Mouse (Mus musculus) adrenal gland (tissue): Measurements from ENCODE around the gene Uap1.

Experiments used
- intact Hi-C: fragments of 180-260 bp; cut with DNase I; formaldehyde crosslinking; loops from one replicate; pipeline ENCODE4 v1.15.1; 2025
- long read RNA-seq, 2 experiments: library from polyadenylated mRNA; unstranded; transcript quantifications; one replicate each; pipeline ENCODE4 v2.0.0; 2020; ENCODE audit warnings: borderline replicate concordance in 1 of 2; ENCODE audit not compliant: insufficient replicate concordance in 1 of 2

The Uap1 gene
- long read RNA-seq, experiment 1, transcript Uap1-202 (10 exons, 2,311 nt), result major isoform, 8 of 23 reads
- long read RNA-seq, experiment 1, transcript Uap1-203 (11 exons, 2,287 nt), result minor isoform, 5 of 23 reads
- long read RNA-seq, experiment 1, transcript Uap1-201 (11 exons, 2,283 nt), result minor isoform, 6 of 23 reads
- long read RNA-seq, experiment 1, partial matches to known transcripts, result 3 of 23 reads
- long read RNA-seq, experiment 1, other reads (novel, unspliced or antisense), result 1 of 23 reads
- long read RNA-seq, experiment 2, transcript Uap1-202 (10 exons, 2,311 nt), result major isoform, 9 of 26 reads
- long read RNA-seq, experiment 2, transcript Uap1-203 (11 exons, 2,287 nt), result major isoform, 9 of 26 reads
- long read RNA-seq, experiment 2, partial matches to known transcripts, result 5 of 26 reads
- long read RNA-seq, experiment 2, other reads (novel, unspliced or antisense), result 1 of 26 reads

DNA sequence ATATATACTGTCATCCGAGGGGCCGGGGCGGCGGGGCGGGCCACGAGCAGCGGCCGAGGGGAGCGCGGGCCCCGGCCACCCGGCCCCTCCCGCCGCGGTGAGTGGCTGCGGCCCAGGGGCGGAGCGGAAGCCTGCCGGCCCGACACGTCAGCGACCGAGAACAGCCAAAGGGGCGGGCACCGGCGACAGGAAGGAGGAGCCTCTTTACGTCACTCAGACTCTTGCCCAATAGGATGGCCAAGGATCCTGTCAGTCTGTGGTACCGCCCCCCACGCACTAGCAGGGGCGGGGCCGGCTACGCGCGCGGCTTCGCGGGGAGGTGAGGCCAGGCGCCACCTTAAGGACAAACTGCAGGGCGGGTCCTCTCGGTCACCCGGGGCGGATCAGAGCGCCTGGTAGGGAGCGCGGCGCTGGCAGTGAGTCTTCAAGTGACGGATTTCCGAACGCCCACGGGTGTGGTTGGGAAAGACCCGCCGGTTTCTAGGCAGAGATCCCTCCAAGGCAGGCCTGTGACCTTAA lies at the start of gene Uap1:
Gene Uap1 (minus strand): TSS at position 144 of the 519 bp plus-strand sequence.
- intact Hi-C loops, result no loop called here

DNA sequence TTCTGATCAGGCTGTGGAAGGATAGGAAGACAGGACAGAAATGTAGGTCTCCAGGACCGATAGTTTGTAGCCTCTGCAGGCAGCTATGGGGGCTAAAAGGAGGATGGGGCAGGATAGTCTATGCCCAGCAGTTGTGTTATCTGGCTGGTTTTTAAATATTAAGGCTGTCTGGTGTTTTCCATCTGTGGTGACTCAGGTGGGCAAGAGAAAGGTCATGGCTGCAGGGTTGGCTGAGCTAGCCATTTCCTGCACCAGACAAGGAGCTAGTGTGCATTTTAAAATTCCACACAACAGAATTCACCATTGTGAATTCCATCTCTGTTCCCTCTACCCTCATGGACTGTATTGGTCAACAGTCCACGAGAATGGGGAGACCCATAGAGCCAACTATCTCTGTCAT lies 48.5 kb upstream of the Uap1 start:
- intact Hi-C loops, result no loop called here

DNA sequence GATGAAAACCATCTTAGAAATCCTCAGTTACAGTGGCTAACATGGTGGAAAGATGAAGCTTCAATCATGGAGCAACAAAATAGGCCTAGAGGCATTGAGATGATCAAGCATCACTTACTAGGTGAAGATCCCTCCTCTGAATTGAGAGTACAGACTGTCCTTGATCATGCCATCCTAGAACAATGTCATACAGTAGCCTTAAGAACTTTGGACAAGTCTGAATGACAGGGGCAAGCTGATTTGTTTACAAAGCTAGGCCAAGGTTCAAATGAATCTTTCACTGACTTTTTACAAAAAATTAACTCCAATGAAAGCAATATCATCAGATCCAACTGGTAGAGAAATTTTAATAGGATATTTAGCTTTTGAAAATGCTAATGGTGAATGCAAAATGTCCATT lies 45.6 kb upstream of the Uap1 start:
- intact Hi-C loops, result no loop called here

DNA sequence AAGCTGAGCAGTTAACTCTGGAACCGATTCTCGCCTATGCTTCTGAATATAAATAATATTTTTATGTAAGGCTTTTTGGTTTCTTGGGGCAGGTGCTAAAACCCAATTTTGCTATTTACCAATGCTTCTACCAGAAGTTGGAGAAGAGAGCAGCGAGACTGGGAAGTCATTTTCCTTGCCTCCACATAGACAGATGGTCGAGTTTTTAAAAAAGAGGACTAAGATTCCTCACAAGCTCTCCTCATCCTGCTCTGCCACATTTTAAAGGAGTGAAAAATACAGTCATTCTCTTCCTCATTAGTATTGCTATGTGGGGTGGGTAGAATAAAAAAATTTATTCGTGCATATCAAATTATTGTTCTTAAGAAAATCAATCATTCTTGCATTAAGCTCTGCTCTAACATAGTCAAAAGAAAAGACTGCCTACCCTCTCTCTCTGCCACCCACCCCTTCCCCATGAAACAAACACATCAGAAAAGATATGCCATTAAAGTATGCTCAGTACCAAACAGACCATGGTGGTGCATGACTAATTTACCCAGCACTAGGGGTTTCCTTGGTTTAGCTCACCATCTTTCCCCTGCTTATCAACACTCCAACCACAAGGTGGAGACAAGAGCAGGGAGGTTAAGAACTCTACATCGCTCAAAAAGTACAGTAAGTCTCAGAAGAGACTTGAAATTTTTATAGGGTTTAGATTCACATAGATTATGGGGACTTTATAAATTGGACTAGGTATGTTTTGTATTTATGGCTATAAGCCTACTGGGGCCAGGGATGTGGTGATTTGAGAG lies 43.5 kb upstream of the Uap1 start:
- intact Hi-C loops, result loop anchor here (5.0 kb wide), 1 partner anchor 394 kb away; no protein-coding TSS in a partner anchor

DNA sequence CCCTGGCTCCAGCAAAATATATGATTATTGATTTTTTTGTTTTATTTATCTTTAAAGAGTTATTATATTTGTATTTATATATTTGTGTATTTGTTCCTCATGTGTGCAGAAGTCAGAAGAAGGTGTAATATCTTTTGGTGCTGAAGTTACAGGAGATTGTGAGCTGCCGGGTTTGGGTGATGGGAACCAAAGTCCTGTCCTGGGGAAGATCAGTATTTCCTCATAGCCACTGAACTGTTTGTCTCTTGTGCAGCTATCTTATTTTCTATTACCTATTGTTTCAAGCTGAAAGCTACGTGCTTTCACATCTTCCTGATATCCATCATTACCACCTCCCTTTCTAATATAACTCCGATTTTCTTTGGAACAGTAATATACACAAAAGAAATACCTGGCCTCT lies 40.8 kb upstream of the Uap1 start:
- intact Hi-C loops, result loop anchor here (5.0 kb wide), 1 partner anchor 397 kb away; no protein-coding TSS in a partner anchor

DNA sequence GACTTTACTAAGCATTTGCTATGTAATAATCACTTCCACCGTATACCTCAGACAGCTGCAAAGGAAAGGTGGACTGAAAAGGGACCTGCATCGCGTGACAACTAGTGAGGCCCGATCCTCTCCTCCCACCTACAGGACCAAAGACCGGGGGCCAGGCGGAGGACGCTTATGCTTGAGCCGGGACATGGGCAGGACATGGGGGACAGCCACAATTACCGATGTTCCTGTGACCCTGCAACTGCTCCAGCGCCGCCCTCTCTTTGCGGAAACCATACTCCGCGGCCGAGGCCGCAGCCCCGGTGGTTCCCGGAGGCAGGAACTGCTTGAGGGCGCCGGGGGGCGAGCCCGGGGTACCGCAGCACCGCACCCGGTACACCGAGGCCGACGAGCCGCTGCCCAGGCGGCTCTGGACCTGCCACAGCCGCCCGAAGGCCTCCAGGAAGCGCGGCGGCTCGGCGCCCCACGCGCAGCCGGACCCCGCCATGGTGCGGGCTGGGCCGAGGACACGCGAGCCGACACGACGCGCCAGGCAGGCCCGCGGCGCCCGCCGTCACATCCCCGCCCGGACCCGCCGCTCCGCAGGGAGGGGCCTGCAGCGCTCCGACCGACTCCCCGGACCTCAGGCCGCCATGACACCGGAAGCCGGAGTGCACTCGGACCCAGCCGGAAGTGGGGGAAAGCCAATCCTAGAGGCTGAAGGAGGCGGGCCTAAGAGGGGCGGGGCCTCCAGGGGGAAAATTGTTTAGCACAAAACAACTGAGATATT lies 40.2 kb upstream of the Uap1 start, which contains the start of gene Uhmk1:
Gene Uhmk1 (minus strand): TSS at position 641 of the 766 bp plus-strand sequence.
- intact Hi-C loops, result loop anchor here (5.0 kb wide), 1 partner anchor 397 kb away; no protein-coding TSS in a partner anchor

DNA sequence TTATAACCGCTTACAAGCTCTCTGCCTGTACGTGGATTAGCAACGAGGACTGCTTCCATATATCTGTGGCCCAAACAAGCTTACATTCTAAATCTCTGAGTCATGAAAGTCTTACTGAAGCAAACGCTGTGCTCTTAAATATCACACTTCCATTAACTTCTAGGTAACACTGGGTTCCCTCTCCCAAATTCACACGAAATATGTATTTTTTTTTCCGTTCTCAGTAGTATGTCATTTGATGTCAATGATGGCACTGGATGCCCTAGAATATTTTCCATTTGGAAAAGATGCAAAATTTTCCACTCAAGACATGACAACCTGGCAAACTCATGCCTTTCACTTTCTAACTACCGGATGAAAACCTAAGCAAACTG lies 39.6 kb upstream of the Uap1 start:
- intact Hi-C loops, result no loop called here

DNA sequence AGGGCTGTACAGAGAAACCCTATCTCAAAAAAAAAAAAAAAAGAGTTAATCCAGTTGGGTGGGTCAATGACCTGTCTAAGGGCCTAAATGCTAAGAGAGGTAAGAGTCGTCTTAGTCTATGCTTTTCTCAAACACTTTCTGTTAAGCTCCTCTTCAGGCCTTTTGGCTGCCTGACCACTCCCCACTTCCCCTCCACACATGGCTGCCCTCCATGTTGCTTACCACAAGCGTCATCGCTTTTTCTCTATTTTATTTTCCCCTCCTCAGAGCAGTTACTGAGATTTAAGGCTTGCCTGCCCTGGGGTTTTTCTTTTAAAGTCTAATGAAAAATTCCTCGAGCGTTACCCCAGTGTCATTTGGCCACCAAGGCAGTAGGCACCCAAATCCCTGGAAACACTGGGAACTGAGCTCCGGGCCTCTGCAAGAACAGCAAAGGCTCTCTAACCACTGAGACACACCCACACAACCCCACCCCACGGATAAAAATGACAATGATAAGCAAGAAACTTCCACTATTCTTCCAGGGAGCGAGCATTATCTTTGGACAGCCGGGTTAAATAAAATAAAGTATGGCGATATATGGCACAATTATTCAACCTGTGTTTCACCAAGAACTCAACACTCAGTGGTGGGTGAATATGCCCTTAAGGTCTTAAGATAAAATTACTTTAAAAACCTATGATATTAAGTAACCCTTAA lies 38.6 kb upstream of the Uap1 start:
- intact Hi-C loops, result no loop called here

DNA sequence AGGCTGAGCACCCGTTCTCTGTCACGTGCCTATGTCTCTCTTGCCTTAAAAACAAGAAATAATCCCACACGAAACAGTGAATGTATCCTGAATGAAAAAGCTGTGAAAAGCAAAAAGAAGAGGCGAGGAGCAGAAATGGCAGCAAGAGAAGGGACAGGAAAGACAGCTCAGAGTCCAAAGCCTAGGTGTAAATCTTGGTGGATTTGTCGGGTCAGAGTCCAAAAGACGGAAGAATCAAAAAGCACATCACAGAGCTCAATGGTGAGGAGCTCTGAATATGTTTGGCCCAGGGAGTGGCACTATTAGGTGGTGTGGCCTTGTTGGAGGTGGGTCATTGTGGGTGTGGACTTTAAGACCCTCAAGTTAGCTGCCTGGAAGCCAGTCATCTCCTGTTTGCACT lies 31.6 kb upstream of the Uap1 start:
- intact Hi-C loops, result no loop called here

DNA sequence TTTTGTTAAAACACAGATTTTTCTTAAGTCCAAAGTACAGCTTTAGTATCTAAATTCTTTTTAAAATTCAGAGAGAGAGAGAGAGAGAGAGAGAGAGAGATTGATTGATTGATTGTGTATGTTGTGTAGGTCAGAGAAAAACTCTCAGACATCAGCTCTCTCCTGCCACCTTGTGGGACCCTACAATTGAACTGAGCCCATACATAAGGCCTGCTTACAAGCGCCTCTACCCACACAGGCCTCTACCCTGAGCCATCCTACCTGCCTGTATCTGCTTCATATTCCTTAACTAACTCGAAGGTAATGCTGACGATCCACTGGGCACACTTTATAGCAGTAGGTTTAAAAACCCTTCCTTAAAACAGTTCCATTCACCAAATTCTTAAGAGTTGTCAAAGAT lies 25.6 kb upstream of the Uap1 start:
- intact Hi-C loops, result no loop called here

DNA sequence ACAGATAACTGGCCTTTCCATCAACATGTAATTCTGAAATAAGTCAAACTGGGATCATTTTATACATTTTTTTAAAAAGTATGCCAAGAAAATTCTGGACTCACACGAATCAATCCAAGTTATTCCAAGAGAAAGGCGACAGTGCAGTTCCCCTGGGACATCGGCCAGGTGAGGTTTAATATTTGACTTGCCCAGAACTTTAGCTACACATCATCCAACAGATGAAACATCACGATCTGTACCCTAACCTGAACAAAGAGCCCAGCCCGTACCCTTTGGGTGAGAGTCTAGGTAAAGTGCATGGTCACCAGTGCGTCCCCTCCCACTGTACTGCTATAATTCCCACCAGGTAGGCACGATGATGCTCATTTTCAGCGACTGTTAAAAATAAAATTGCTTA lies 21.5 kb upstream of the Uap1 start:
- intact Hi-C loops, result no loop called here

DNA sequence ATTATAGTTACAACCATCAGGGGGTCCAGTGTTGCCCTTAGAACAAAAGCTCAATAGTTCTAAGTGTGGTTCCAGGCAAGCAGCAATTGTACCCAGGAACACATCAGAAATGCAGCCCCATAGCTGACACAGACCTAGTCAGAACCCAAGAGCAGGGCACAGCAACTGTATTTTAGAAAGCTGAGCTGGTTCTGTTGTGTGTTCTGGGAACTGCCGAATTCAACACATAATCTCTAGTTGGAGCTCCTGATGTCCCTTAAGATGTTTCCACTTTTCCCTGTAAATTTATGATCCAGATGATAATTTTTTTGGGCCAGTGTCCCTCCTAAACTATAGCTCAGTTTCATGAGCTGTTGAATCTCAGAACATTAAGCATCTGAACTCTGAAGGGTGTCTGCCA lies 17.2 kb upstream of the Uap1 start:
- intact Hi-C loops, result no loop called here

DNA sequence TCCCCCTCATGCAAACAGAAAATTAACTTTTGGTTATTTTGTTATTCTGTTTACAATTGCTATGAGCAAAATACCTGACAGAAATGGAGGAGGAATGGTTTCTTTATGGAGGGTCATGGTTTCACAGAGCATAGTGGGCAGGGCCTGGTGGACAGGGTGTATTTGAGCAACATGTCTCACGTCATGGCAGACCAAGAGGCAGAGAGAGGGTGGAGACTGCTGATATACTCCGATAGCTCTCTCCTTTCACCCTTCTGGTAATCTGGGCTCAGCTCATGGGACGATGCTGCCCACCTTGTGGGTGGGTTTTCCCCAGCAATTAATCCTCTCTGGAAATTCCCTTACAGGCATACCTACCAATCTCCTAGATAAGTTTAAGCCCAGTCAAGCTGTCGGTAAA lies 15.5 kb upstream of the Uap1 start:
- intact Hi-C loops, result no loop called here

DNA sequence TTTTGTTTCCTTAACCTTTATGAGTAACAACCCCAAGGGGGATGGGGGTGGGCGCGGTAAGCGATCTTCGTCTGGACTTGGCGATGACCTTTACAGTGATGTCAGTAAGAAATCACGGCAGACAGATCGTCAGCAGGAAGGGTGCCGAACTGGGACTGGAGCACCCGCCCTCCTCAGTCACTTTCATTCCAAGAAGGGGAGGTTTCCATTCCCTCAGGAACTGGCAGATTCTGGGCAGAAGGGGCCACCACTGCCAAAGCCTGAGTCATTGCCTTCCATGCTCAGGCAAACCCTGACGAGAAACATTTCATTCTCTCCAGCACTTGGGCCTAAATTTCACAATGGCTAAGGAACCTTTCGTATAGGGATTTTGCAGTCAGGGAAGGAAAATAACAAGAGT lies 13.8 kb upstream of the Uap1 start:
- intact Hi-C loops, result no loop called here

DNA sequence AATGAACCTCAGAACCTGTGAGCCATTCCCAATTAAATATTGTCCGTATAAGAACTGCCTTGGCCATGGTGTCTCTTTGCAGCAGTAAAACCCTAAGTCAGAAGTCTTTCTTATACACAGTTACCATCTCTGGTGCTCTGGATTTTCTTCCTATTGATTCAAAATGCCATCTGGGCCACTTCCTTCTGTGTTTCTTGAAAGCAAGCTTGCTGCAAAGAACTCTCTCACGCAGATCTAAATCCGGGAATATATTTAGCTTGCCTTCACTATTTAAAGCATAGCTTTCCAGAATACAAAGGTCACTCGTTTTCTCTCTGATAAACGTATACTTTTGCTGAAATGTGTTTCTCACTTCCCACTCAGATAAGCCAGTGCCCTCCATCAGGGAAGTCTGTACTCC lies 11.8 kb upstream of the Uap1 start:
- intact Hi-C loops, result no loop called here

DNA sequence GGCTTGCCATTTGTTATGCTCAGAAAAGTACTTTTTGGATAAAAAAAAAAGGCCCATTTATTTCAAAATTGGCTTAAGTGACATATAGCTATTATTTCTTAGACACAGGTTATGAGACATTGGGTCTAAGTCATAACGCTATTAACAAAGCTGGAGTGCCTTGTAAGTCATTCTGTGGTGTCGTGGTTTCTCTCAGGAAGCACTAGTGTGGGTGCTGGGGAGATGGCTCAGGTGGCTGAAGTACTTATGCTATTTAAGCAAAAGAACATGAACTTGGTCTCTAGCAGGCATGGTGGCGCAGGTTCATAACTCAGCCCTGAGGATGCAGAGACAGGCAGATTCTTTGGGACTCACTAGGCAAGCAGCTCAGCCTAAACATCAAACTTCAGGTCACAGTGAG lies 10.4 kb upstream of the Uap1 start:
- intact Hi-C loops, result no loop called here

DNA sequence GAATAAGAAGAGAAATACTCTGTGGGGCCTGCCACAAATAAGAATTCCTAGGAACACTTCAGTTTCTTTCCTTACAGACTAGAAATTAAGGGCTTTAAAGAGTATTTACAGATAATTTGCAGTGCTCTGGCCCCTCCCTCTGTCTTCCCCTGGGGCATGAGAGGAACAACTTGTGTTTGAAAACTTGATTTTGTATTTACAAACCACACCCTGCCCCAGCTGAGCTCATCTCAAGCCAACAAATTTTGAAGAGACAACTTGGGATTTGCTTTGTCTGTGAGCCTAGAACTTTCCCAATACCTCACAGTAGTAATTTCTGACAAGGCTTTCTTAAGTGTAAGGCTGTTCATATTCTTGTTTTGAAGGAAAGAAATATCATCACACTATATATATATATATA lies 7.9 kb upstream of the Uap1 start:
- intact Hi-C loops, result no loop called here

DNA sequence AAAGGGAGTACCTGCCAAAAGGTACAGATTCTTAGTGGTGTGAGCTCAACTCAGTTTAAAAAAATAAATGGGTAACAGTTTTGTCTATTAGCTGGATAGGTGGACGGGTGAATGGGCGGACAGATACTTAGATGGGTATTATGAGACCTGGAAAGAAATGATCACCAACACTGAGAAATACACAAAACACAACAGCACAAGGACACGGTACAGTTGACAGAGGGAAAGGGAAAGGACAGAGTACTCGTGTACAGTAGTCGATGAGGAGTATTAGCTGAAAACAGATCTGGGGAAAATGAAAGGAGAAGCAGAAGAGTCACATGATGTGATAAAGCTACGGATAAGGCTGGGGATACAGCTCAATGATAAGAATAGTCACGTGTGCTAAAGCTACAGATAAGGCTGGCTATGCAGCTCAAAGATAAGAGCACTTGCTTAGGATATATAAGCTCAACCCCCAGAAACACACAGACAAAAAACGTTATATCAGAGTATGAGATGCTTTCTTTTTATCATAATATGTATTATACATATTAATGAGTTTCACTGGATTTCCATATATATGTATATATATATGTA lies 2.0 kb upstream of the Uap1 start:
- intact Hi-C loops, result no loop called here

DNA sequence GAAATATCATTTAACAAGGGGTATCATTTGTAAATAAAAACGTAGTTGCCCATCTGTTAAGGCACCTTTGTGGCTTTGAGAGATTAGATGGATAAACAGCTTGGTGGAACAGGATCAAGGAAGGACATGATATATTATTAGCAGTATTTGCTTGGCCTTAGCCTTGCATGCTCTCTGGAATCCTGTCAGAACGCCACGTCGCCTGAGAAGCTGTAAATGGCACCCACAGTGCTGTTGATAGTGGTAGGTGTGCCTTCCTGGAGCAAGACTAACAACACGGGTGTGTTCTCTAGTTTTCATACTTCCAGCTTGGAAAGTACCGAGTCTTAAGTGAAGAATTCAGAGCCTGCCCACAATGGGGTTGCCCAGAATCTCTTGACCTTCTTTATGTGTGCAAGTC lies 1.1 kb upstream of the Uap1 start:
- intact Hi-C loops, result no loop called here

DNA sequence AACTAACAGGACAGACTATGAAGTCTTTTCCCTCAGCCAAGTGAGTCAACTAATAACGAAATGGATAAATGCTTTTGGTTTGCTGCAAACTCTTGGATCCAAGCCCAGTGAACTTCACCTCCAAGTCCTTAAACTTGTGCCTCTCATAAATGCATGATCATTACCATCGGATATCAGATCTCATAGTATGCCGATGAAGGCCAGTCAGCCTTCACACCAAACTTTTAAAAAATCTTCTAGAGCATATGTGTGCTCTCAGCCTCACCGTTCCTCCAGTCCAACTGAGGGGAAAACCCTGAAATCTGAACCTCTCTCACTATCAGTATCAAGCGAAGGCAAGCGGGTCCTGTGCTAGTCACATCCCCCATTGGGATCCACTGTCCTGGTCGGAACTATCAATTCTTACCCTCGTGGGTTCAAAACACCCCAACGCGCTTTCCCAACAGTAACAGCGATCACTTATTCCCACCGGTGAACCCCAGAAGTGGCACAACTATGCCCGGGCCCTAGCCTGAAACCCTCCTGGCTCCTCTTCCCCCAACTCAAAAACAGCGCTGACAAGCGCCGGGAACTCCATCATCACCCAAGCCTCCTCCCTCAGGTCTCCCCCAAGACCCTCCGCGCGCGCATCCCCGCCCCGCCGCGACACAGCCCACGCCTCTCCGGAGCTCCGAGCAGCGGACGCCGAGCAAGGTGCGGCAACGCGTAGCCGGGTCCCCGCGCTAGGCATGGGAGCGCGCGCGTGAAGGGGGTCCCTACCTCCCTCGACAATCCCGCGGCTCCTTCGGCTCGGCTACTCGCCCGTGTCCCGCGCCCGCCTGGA lies 555 bp downstream of the Uap1 start:
- intact Hi-C loops, result no loop called here
